Mouse (Mus musculus) right cerebral cortex, postnatal 36 days (tissue): ENCODE measurements at regions not wholly inside any gene's neighbourhood (a gene's known extent, or its start where the extent isn't known, plus 50 kb on each side); places are given as distances from the start of the nearest gene placed in this dataset.

Experiments used
- DNase-seq, 2 experiments: peaks; one replicate each; pipeline ENCODE4 v3.0.0; 2022; ENCODE audit warnings: low spot score in 2 of 2, mixed read lengths in 1 of 2

- no peak for DNase-seq
Observed at GRCm38 (mm10) chr5:69877100-69877499, 285.0 kb upstream of the Gnpda2 start.

GRCm38 (mm10) chr5:69863027-69863426, 270.9 kb upstream of the Gnpda2 start:
- DNase-seq: no peak

- no peak for DNase-seq
Observed at GRCm38 (mm10) chr5:69844809-69845208, 252.7 kb upstream of the Gnpda2 start.

DNA sequence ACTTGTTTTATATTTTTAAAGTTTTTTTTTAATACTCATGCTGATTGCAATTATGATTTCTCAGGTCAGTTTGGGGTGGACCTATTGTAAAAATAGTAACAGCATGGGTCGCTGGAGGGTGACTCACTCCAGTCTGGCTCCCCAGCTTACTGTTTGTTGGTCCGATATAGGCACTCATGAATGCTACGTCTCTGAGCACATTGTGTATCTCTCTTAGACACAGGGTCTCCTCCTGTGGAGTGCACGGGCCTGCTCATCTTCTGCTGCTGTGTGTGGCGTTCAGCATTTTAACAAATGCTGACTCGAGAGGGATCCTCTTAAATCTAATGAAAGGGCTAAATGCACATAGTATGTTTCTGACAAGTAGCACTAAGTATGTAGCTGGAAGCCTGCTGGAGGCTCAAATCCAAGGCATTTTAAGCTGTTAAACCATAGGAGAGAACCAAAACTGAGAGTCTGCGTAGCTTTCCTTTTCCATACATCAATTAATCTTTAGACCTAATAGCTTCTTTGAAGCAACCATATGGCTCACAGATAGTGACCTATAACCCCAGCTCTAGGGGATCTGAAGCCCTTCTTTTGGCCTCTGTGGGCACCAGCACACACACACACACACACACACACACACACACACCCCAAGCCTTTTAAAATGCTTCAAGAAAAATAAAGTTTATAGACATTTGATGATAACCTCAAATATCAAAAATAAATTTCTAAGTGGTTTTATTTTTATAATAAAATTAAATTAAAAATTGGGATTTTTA, 246.0 kb upstream of the Gnpda2 start:
- DNase-seq: no peak

DNA sequence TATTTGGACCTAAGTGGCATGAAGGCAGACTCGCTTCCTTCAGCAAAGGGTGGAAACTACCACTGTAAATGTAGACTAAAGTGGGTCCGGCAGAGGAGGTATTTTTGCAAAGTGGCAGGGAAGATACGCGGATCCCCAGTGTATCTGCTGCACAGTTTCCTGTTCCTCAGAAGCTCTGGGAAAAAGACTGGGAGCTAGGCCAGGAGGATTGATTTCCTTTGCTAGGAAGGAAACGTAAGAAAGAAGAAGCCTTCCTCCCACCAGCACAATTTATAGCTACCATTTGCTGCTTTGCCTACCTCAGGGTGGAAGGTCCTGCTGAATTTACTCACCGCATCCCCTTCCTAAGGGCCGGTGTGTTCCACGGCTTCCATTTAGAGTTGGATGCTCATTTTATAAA, 244.2 kb upstream of the Gnpda2 start:
- no peak for DNase-seq

DNA sequence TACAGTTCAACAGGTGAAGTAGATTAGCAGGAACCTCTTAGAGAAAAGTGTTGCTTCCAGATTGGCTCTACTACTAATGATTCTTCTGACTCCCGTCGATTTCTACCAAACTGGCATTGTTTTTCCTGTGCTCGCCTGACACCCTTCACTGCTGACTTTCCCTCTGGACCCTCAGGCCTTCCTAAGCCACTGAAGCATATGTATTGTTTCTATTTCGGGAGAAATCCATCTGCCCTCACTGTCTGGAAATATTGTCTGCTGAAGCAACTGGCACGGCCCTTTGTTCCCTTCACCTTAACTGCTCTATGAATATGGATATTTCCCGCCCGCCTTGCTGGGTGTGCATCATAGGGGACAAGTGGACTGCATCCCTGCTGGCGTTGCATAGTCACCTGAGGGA, 243.0 kb upstream of the Gnpda2 start:
- DNase-seq: no peak

GRCm38 (mm10) chr5:69817778-69818177, 225.6 kb upstream of the Gnpda2 start:
- DNase-seq: no peak

- DNase-seq: no peak
Observed at GRCm38 (mm10) chr5:69817035-69817434, 224.9 kb upstream of the Gnpda2 start.

DNA sequence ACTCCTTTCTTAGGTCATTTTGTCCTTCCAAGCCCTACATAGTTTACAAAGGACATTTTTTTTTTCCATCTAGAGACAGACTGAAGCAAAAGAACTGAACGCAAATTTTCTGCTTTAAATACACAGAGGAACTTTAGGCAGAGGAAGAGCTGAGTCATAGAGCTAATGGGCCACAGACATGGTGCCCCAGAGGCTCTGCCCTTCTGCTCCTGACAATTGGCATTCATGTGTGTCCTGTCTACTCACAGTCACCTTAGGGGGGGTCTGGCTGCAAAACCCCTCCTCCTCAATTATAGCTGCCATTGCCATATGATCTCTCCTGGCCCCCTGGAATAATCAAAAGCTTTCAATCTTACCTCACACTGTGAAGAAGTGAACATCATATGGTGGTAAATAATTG, 223.2 kb upstream of the Gnpda2 start:
- DNase-seq: no peak

- no peak for DNase-seq
Observed at GRCm38 (mm10) chr5:69802612-69803011, 210.5 kb upstream of the Gnpda2 start.

DNA sequence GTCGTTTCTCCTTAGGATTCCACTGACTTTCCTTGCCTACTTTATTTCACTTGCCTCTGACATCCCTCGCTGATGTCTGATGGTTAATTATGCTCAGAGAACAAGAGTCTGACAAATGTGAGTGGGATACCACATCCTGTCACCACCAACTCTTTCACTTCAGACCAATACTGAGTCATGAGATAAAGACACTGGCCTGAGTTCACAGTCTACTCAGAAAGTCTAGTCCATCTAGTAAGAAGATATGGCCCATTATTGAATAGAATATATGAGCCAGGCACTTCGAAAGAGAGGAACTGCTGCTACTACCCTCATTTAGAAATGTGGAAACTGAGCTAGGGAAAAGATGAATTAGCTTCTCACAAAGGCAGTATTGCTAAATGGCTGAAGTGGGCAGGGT, 210.0 kb upstream of the Gnpda2 start:
- DNase-seq: no peak

GRCm38 (mm10) chr5:69795316-69795715, 203.2 kb upstream of the Gnpda2 start:
- no peak for DNase-seq

- DNase-seq: no peak
Observed at GRCm38 (mm10) chr5:69794641-69795040, 202.5 kb upstream of the Gnpda2 start.

- no peak for DNase-seq
Observed at GRCm38 (mm10) chr5:69756769-69757485, 164.8 kb upstream of the Gnpda2 start.

DNA sequence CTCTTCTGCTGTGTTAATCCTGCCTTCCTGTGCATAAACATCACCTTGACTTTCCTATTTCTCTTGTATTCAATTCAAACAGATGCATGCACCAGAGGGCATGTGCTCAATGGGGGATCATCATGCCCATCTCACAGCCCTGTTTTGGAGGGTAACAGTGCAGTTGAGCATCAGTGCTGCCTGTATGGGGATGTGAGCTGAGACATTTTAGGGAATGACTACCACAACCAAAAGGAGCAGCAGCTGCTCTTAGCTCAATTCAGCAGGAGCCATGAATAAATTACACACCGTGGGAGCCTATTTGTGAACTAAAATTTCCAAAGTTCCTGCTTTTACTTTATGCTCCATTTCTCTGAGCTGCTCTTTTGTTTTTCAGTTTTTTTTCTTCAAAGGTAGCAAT, 164.2 kb upstream of the Gnpda2 start:
- DNase-seq: peak in 1 of 2 experiments; percentile 2

- DNase-seq: no peak
Observed at GRCm38 (mm10) chr5:69740511-69740910, 148.4 kb upstream of the Gnpda2 start.

GRCm38 (mm10) chr5:69721351-69722006, 129.3 kb upstream of the Gnpda2 start:
- no peak for DNase-seq

- DNase-seq: no peak
Observed at GRCm38 (mm10) chr5:69716087-69716486, 123.9 kb upstream of the Gnpda2 start.

- peak in 1 of 2 experiments; percentile 12 for DNase-seq
Observed at GRCm38 (mm10) chr5:69707099-69707498, 115.0 kb upstream of the Gnpda2 start.

GRCm38 (mm10) chr5:69705168-69705532, 113.0 kb upstream of the Gnpda2 start:
- DNase-seq: no peak

GRCm38 (mm10) chr5:69704261-69705167, 112.4 kb upstream of the Gnpda2 start:
- DNase-seq: peak in 1 of 2 experiments; percentile 2

GRCm38 (mm10) chr5:69678770-69679169, 86.6 kb upstream of the Gnpda2 start:
- no peak for DNase-seq
